Mouse (Mus musculus): ENCODE data around the gene Tgfbi. TPM values are rescaled to one million over a fixed set of nuclear protein-coding genes. Genes with fewer than 3 reads are reported as not detected.
A peak's percentile ranks its signal among the peaks of the same experiment; 100 is the strongest.

Tgfbi gene
- polyA plus RNA-seq, 1 experiment from 2014 or later: 123 TPM

GRCm38 (mm10) chr13:56678188-56678787, 69.0 kb downstream of the Tgfbi start:
- no peak overlapping the region for H3K9ac ChIP-seq
- H3K4me1 ChIP-seq (replicated peaks): peaks cover 15% of the 10 kb centered on the region
- H3K4me2 ChIP-seq (replicated peaks): peak overlapping the region; percentile 9; the same call in 1 of the 2 replicates
- no peaks in the 10 kb centered on the region for H3K9me3 ChIP-seq
- no peaks in the 10 kb centered on the region for H3K36me3 ChIP-seq
- peak overlapping the region; percentile 7; the same call in 1 of the 2 replicates for H3K27ac ChIP-seq
- H3K27me3 ChIP-seq (replicated peaks): no peaks in the 10 kb centered on the region
- ATAC-seq: peak; percentile 80
- no peak overlapping the region for H3K4me3 ChIP-seq (replicated peaks)
- WGBS: 24% methylated on average over 10 of the region's 10 CpGs

GRCm38 (mm10) chr13:56678826-56679504, 69.6 kb downstream of the Tgfbi start:
- ATAC-seq: peak; percentile 41
- H3K27me3 ChIP-seq (replicated peaks): no peaks in the 10 kb centered on the region
- H3K9ac ChIP-seq: no peak overlapping the region
- no peak overlapping the region for H3K4me3 ChIP-seq (replicated peaks)
- no peaks in the 10 kb centered on the region for H3K9me3 ChIP-seq
- H3K27ac ChIP-seq: peak overlapping the region; percentile 24; the same call in 1 of the 2 replicates
- peak overlapping the region; percentile 9; the same call in 1 of the 2 replicates for H3K4me2 ChIP-seq (replicated peaks)
- peaks cover 15% of the 10 kb centered on the region for H3K4me1 ChIP-seq (replicated peaks)
- H3K36me3 ChIP-seq: no peaks in the 10 kb centered on the region
- WGBS: 40% methylated on average over 10 of the region's 10 CpGs

DNA sequence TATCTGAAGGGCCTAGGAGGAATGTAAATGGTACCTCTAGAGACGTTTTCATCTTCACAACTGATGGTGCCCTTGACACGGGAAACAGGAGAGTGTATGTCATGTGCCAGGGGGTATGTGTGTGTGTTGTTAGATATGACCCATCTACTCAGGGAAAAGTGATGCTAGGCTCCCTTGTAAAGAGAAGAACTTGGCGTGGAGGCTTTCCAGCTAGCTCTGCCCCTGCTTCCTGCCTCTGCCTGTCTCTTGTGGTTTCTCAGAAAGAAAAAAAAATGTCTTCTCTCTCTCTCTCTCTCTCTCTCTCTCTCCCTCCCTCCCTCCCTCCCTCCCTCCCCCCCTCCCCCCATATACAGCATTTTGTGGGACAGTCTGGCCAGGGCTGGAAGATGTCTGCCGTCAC, 72.6 kb downstream of the Tgfbi start:
- no peak overlapping the region for H3K9ac ChIP-seq
- H3K4me1 ChIP-seq (replicated peaks): peaks cover 15% of the 10 kb centered on the region
- H3K9me3 ChIP-seq: no peaks in the 10 kb centered on the region
- 74% methylated on average over 4 of the region's 4 CpGs for WGBS
- no peak for ATAC-seq
- H3K27me3 ChIP-seq (replicated peaks): no peaks in the 10 kb centered on the region
- H3K4me3 ChIP-seq (replicated peaks): no peak overlapping the region
- no peak overlapping the region for H3K4me2 ChIP-seq (replicated peaks)
- H3K36me3 ChIP-seq: no peaks in the 10 kb centered on the region
- H3K27ac ChIP-seq: no peak overlapping the region

- H3K27ac ChIP-seq: no peak overlapping the region
- H3K9me3 ChIP-seq: no peaks in the 10 kb centered on the region
- no peaks in the 10 kb centered on the region for H3K36me3 ChIP-seq
- H3K27me3 ChIP-seq (replicated peaks): no peaks in the 10 kb centered on the region
- no peak for ATAC-seq
- H3K4me1 ChIP-seq (replicated peaks): peaks cover 15% of the 10 kb centered on the region
- H3K9ac ChIP-seq: no peak overlapping the region
- no peak overlapping the region for H3K4me3 ChIP-seq (replicated peaks)
- H3K4me2 ChIP-seq (replicated peaks): no peak overlapping the region
- WGBS: 78% methylated on average over 17 of the region's 17 CpGs
These were observed 73.0 kb downstream of the Tgfbi start for GRCm38 (mm10) chr13:56682326-56682725.

DNA sequence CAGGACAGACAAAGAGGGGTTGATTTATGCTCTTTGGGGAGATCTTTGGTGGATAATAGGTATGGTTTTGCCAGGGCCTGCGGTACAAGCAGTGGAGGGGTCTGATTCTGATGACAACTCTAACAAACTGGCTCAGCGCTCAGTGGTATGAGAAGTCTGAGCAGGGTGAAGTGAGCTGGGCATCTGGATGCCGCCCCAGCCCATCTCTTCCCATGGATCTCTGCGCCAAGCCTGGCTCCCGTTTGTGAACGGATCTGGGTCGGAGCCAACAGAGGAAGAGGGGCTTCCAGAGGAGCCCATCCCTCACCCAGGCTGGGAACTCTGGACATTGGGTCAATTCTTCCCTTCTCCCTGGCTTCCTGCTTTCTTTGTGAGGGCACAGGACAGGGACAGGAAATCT, 74.0 kb downstream of the Tgfbi start:
- H3K4me2 ChIP-seq (replicated peaks): no peak overlapping the region
- ATAC-seq: no peak
- H3K4me1 ChIP-seq (replicated peaks): peaks cover 10% of the 10 kb centered on the region
- H3K27ac ChIP-seq: no peak overlapping the region
- WGBS: 85% methylated on average over 7 of the region's 7 CpGs
- no peaks in the 10 kb centered on the region for H3K9me3 ChIP-seq
- H3K4me3 ChIP-seq (replicated peaks): no peak overlapping the region
- H3K36me3 ChIP-seq: no peaks in the 10 kb centered on the region
- H3K27me3 ChIP-seq (replicated peaks): no peaks in the 10 kb centered on the region
- no peak overlapping the region for H3K9ac ChIP-seq

Other genes starting within 250 kb of the Tgfbi start
- not detected in 2 replicates for gene Gm3045, start 182.9 kb upstream of the Tgfbi start, polyA plus RNA-seq (2015; fragmentation: Nextera tagmentation; extraction: Ambion mirVana)
- 0.10 and 0.13 TPM in 2 replicates for gene Slc25a48, start 171.2 kb upstream of the Tgfbi start, polyA plus RNA-seq (2015; fragmentation: Nextera tagmentation; extraction: Ambion mirVana)
- not detected in 2 replicates for gene Il9, start 127.3 kb upstream of the Tgfbi start, polyA plus RNA-seq (2015; fragmentation: Nextera tagmentation; extraction: Ambion mirVana)
- 1.2 and 2.1 TPM in 2 replicates for gene Fbxl21, start 87.1 kb upstream of the Tgfbi start, polyA plus RNA-seq (2015; fragmentation: Nextera tagmentation; extraction: Ambion mirVana)
- gene Lect2, start 61.0 kb upstream of the Tgfbi start, polyA plus RNA-seq (2015; fragmentation: Nextera tagmentation; extraction: Ambion mirVana): 12.4 and 13.2 TPM in 2 replicates
- gene Smad5, start 93.5 kb downstream of the Tgfbi start, polyA plus RNA-seq (2015; fragmentation: Nextera tagmentation; extraction: Ambion mirVana): 19.3 and 19.5 TPM in 2 replicates
- 0.50 and 1.00 TPM in 2 replicates for gene Gm45623, start 144.3 kb downstream of the Tgfbi start, polyA plus RNA-seq (2015; fragmentation: Nextera tagmentation; extraction: Ambion mirVana)

Measured in intestine, embryonic 15.5 days (tissue).